Mouse (Mus musculus): ENCODE data around the gene 1500015O10Rik. TPM values are rescaled to one million over a fixed set of nuclear protein-coding genes. Genes with fewer than 3 reads are reported as not detected.

The 1500015O10Rik gene
- total RNA-seq, 2 experiments from 2014 or later = not detected

DNA sequence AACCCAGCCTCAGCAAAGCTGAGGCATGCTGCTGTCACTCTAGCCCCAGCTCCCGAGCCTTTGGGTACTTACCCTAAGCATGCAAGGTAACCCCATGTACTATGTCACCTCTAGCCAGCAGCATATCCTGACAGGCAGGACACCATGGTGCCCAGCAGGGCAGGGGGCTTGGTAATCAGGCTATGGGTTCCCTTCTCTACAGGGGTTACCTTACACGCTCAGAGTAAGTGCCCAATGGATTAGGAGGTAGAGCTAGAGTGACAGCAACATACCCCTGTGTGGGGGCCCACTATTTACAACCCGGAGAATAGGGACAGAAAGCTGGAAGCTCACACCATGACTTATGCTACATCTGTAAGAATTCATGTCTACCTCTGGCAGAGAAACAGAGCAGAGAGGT is 39.6 kb downstream of the 1500015O10Rik start:
- no peak for ATAC-seq (replicated peaks; ENCODE audit: low FRiP score, poor library complexity, severe bottlenecking)

DNA sequence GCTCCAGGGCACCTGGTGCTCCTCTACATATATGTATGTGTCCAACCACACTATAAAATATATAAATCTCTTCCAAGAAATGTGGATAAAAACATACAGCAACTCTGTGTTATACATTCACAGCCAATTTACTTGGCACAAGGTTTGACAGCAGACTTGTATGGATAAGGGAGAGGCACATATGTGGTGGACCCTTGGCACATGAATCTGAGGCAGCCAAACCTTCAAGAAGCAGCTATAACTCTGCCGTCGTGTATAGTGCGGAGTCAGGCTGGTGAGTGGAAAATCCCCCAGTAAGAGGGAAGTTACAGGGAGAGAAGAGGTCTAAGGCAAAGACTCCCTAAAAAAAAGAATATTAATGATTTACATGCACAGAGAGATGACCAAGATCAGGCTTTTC is 42.3 kb downstream of the 1500015O10Rik start:
- ATAC-seq (replicated peaks; ENCODE audit: low FRiP score, poor library complexity, severe bottlenecking) = no peak

- no peak for ATAC-seq (replicated peaks; ENCODE audit: low FRiP score, poor library complexity, severe bottlenecking)
Measured at GRCm38 (mm10) chr1:43774126-43774525, 43.7 kb downstream of the 1500015O10Rik start.

GRCm38 (mm10) chr1:43776106-43776505 is 45.7 kb downstream of the 1500015O10Rik start:
- ATAC-seq (replicated peaks; ENCODE audit: low FRiP score, poor library complexity, severe bottlenecking) = no peak

GRCm38 (mm10) chr1:43781195-43781594 is 50.8 kb downstream of the 1500015O10Rik start:
- ATAC-seq (replicated peaks; ENCODE audit: low FRiP score, poor library complexity, severe bottlenecking) = no peak

DNA sequence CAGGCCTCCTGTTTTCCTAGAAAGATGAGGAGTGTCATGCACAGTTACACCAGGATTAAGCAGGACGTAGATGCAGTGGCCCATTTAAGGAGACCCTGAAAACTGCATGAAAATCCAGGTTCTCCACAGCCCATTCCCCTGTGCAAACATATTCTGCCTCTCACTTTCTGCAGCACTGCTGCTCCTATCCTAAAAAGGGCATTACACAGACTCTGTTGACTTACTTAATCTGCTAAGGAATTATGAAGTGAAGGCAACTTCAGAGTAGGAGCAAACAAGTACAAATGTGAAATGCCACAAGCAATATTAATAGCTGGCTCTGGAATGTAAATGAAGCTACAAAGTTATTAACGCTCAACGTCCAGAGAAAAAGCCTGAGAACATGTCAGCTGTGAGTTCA is 51.3 kb downstream of the 1500015O10Rik start:
- no peak for ATAC-seq (replicated peaks; ENCODE audit: low FRiP score, poor library complexity, severe bottlenecking)

- no peak for ATAC-seq (replicated peaks; ENCODE audit: low FRiP score, poor library complexity, severe bottlenecking)
Measured at GRCm38 (mm10) chr1:43782680-43783079, 52.3 kb downstream of the 1500015O10Rik start.

DNA sequence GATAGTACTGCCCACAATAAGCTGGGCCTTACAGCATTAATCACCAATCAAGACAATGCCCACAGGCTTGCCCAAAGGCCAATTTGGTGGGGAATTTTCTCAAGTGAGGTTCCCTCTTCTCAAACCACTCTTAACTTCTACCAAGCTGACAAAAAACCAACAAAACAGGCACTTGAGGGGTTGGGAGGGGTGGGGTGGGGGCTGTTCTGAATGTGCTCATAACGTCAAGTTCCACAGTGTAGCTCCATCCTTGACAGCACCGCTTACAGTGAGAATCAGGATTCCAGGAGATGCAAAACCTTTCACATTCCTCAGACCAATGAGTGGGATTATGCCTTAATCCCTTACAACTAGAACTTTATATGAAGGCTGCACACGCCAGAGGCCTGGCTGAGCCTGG is 52.8 kb downstream of the 1500015O10Rik start:
- no peak for ATAC-seq (replicated peaks; ENCODE audit: low FRiP score, poor library complexity, severe bottlenecking)

- ATAC-seq (replicated peaks; ENCODE audit: low FRiP score, poor library complexity, severe bottlenecking) = no peak
Measured at GRCm38 (mm10) chr1:43785316-43785715, 54.9 kb downstream of the 1500015O10Rik start.

DNA sequence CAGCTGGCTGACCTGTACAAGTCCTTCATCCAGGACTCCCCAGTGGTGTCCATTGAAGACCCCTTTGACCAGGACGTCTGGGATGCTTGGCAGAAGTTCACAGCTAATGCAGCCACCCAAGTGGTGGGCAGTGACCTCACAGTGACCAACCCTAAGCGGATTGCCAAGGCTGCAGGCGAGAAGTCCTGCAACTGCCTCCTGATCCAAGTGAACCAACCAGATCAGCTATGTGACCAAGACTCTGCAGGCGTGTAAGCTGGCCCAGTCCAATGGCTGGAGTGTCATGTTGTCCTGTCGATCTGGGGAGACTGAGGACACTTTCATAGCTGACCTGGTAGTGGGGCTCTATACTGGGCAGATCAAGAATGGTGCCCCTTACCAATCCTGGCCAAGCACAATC is 56.3 kb downstream of the 1500015O10Rik start:
- ATAC-seq (replicated peaks; ENCODE audit: low FRiP score, poor library complexity, severe bottlenecking) = no peak

- ATAC-seq (replicated peaks; ENCODE audit: low FRiP score, poor library complexity, severe bottlenecking) = no peak
Measured at GRCm38 (mm10) chr1:43789765-43790164, 59.4 kb downstream of the 1500015O10Rik start.

Other genes starting within 250 kb of the 1500015O10Rik start
- 2.9 and 6.9 TPM in 2 replicates for gene Uxs1, start 97.2 kb downstream of the 1500015O10Rik start, total RNA-seq (2015; ENCODE audit: low replicate concordance)
- 4.9 and 9.4 TPM in 2 replicates for gene Uxs1, start 97.2 kb downstream of the 1500015O10Rik start, total RNA-seq (2017; ENCODE audit: low replicate concordance)
- 31.8 and 41.3 TPM in 2 replicates for gene Tpp2, start 203.0 kb downstream of the 1500015O10Rik start, total RNA-seq (2015; ENCODE audit: low replicate concordance)
- gene Tpp2, start 203.0 kb downstream of the 1500015O10Rik start, total RNA-seq (2017; ENCODE audit: low replicate concordance) = 26.9 and 33.2 TPM in 2 replicates

Measured in erythroblast, adult 5-6 weeks (primary cell).